Mouse (Mus musculus) kidney, adult 9 months (tissue): Measurements from ENCODE around the gene Mphosph6.

Source experiments
- DNase-seq: peaks from one replicate; pipeline ENCODE4 v3.0.0; 2022

Mphosph6 gene

DNA sequence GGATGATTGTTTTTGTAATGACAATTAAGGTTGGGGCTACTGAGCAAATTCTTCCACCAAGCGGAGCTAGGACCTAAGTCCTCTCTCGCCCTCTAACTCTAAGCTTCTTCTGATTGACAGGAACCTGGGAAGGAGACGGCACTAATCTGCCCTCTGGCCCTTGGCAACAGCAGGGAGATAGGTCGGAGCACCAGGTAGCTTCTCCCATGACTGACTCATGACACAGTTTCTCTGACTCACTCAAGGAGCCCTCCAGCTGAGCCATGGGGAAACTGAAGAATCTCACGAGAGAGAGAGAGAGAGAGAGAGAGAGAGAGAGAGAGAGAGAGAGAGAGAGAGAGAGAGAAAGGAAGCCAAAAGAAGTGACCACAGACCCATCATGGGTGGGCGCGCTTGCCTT is 32.8 kb downstream of the Mphosph6 start:
- no peak for DNase-seq

- no peak for DNase-seq
Measured at GRCm38 (mm10) chr8:117765947-117766346, 35.8 kb downstream of the Mphosph6 start.

GRCm38 (mm10) chr8:117764625-117765024 is 37.1 kb downstream of the Mphosph6 start:
- DNase-seq, result no peak

DNA sequence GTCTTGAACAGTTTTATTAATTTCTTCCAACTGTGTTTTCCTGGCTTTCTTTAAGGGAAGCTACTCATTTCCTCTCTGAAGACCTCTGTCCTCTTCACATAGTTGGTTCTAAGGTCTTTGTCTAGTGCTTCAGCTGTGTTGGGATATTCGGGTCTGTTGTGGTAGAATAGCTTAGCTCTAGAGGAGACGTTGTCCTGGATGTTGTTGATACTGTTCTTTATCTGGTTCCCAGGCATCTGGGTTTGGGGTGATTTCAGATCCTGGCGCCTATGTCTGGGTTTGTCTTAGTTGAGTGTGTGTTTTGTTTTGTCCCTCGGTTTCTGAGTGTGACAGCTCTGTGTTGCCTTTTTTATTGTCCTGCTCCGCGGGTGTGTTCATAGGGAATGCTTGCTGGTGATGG is 39.0 kb downstream of the Mphosph6 start:
- DNase-seq, result no peak

DNA sequence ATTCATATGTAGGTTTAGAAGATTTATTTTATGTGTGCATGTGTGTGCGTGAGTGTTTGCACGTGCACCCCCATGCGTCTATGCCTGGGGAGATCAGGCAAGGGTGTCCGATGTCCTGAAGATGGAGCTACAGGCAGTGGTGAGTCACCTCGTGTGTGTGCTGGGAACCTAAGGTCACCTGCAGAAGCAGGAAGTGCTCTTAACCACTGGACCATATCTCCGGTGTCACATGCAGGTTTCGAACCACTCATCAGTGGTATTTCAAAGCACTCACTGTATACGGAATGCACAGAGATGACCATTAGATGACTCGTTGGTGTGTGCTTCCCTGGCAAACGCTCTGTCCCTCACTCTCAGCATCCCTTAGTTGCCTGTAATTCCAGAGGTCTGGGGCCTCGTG is 43.8 kb downstream of the Mphosph6 start:
- DNase-seq, result no peak

DNA sequence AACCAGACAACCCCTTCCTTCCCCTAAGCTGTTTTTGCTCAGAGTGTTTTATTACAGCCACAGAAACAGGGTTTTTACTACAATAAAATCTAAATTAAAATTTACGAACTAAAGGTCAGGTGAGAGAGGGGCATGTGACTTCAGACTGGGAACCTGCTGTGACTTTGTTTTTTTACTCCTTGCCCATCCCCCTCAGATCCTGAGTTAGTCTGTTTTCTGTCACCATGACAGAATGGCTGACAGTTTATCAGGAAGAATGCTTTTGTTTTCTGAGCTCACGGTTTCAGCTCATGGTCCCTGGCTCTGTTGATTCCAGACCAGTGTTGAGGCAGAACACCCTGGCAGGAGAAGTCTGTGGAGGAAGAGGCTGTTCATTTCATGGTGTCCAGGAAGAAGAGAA is 52.3 kb downstream of the Mphosph6 start:
- DNase-seq, result no peak

GRCm38 (mm10) chr8:117747886-117748730 is 53.6 kb downstream of the Mphosph6 start:
- peak; percentile 60 for DNase-seq

GRCm38 (mm10) chr8:117747428-117747827 is 54.3 kb downstream of the Mphosph6 start:
- DNase-seq, result peak; percentile 44

- no peak for DNase-seq
Measured at GRCm38 (mm10) chr8:117746651-117747050, 55.1 kb downstream of the Mphosph6 start.

GRCm38 (mm10) chr8:117742431-117743012 is 59.2 kb downstream of the Mphosph6 start:
- peak; percentile 89 for DNase-seq
